Mouse (Mus musculus) midbrain, embryonic 14.5 days (tissue): ENCODE data around the gene Rprd2. TPM values are rescaled to one million over a fixed set of nuclear protein-coding genes. Genes with fewer than 3 reads are reported as not detected.

Experiments
- ATAC-seq: fragments of 200-750 bp; cut with Nextera tagmentation; 2 replicates; pipeline ENCODE4 v1.8.0; 2017; ENCODE audit warnings: moderate number of reproducible peaks, moderate library complexity; ENCODE audit not compliant: low FRiP score, low TSS enrichment
- DNase-seq: peaks from one replicate; pipeline ENCODE4 v3.0.0-alpha.2; 2015
- H3K27ac ChIP-seq: fragments of 300-500 bp; sonication (generic); replicated peaks from 2 replicates; pipeline ENCODE4 v1.5.1; 2014; ENCODE audit warnings: mild to moderate bottlenecking, low read depth, low read length, moderate library complexity
- H3K27me3 ChIP-seq: fragments of 300-500 bp; sonication (generic); 2 replicates; pipeline ENCODE4 v1.6.1; 2014; ENCODE audit warnings: low read length, control low read depth, mixed read lengths; ENCODE audit not compliant: control insufficient read depth, insufficient read depth
- H3K36me3 ChIP-seq: fragments of 300-500 bp; sonication (generic); 2 replicates; pipeline ENCODE4 v1.6.1; 2014; ENCODE audit warnings: low read length, control low read depth; ENCODE audit not compliant: control insufficient read depth, insufficient read depth
- H3K4me1 ChIP-seq: fragments of 300-500 bp; sonication (generic); 2 replicates; pipeline ENCODE4 v1.6.1; 2014; ENCODE audit warnings: mild to moderate bottlenecking, antibody characterized with exemption, low read length, control low read depth; ENCODE audit not compliant: control insufficient read depth, insufficient read depth
- H3K4me2 ChIP-seq: fragments of 300-500 bp; sonication (generic); 2 replicates; pipeline ENCODE4 v1.6.1; 2014; ENCODE audit warnings: mild to moderate bottlenecking, low read length, moderate library complexity
- H3K4me3 ChIP-seq: fragments of 300-500 bp; sonication (generic); replicated peaks from 2 replicates; pipeline ENCODE4 v1.5.1; 2014; ENCODE audit warnings: low read depth, low read length
- H3K9ac ChIP-seq: fragments of 300-500 bp; sonication (generic); replicated peaks from 2 replicates; pipeline ENCODE4 v1.6.1; 2014; ENCODE audit warnings: mild to moderate bottlenecking, low read length, moderate library complexity
- H3K9me3 ChIP-seq: fragments of 300-500 bp; sonication (generic); 2 replicates; pipeline ENCODE4 v1.6.1; 2016; ENCODE audit warnings: low read length, control low read depth, mixed read lengths; ENCODE audit not compliant: control insufficient read depth
- WGBS: fragments of 180-500 bp; shearing (Covaris S2); extraction: QIAGEN DNeasy Blood & Tissue Kit; methylation state at CpG from one replicate; pipeline ENCODE4 v1.1.7; 2014; 5-methylcytosine and 5-hydroxymethylcytosine counted together
- microRNA-seq: library from miRNA; unstranded; fragments of <30 nt; microRNA quantifications from one replicate; pipeline ENCODE4, GENCODE M21; 2016
- polyA plus RNA-seq: library from polyadenylated mRNA; unstranded; fragments of >200 nt; fragmentation: Nextera tagmentation; extraction: Ambion mirVana; gene quantifications from 2 replicates; pipeline ENCODE4 v1.2.1, GENCODE M21; 2014

Rprd2 gene
- polyA plus RNA-seq, 1 experiment from 2014 or later: 22.3 TPM

DNA sequence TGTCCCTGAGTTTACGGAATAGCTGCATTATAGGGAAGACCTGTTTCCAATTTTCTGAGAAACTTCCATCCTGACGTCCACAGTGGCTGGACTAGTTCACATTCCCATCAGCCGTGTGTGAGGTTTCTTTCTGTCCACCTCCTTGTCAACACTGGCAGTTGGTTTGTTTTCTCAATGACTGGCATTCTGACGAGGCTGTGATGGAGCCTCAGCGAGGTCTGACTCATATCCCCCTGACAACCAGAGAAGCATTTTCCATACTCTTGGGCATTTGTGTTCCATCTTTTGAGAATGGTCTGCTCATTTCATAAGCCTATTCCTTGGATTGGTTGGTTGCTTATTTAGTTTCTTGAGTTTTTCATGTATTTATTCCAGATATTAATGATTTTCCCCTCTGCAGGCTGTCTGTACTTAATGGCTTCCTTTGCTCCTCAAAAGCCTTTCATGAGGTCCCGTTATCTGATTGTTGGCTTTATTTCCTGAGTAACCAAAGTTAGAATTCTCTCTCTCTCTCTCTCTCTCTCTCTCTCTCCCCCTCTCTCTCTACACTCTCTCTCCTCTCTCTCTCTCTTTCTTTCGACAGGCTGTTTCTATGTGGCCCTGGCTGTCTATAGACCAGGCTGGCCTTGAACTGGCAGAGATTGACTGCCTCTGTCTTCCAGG is 91.8 kb downstream of the Rprd2 start:
- H3K27ac ChIP-seq: no peak overlapping the region
- no peaks in the 10 kb centered on the region for H3K27me3 ChIP-seq
- WGBS: 76% methylated on average over 7 of the region's 7 CpGs
- H3K4me3 ChIP-seq: no peak overlapping the region
- H3K9me3 ChIP-seq: no peaks in the 10 kb centered on the region
- DNase-seq (no peak), ATAC-seq (no peak)
- H3K9ac ChIP-seq: no peak overlapping the region
- no peaks in the 10 kb centered on the region for H3K36me3 ChIP-seq
- no peaks in the 10 kb centered on the region for H3K4me1 ChIP-seq
- H3K4me2 ChIP-seq: no peak overlapping the region

DNA sequence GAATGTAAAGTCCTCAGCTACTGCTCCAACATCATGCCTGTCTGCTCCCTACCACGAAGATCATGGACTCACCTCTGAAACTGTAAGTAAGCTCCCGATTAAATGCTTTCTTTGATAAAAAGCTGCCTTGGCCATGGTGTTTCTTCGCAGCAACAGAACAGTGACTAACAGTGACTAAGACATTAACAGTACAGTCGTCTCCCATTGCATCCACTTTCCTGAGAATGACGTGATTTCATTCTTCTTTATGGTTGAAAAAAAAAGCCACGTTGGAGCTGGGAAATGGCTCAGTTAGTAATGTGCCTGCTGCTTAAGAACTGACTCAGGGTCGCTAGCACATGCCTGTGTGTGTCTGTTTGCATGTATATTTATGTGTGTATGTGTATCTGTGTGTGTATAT is 92.8 kb downstream of the Rprd2 start:
- Histone ChIP-seq H3K27me3 (no peaks in the 10 kb centered on the region), H3K4me2 (no peak overlapping the region), H3K9me3 (no peaks in the 10 kb centered on the region), H3K4me1 (no peaks in the 10 kb centered on the region), H3K4me3 (no peak overlapping the region), H3K36me3 (no peaks in the 10 kb centered on the region), H3K27ac (no peak overlapping the region), H3K9ac (no peak overlapping the region)
- ATAC-seq: no peak
- 88% methylated on average over 7 of the region's 7 CpGs for WGBS
- no peak for DNase-seq

DNA sequence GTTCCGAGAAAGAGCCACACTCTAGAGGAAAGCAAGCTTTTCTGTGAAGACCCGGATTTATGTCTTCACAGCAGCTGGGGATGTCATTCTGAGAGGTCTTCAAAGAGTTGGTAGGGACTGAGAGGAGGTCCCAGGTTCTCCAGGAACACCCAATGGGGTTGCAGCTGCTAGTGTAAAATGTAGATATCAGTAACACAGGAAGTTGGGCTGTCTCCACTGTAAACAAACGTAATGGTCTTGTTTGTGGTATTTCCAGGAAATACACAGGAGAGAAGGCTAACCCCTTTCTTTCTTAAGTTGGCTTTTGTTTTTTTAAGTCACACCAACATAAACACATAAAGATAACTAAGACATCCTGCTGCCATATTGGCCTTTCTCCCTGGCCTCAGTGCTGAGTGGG is 96.3 kb downstream of the Rprd2 start:
- 84% methylated on average over 3 of the region's 3 CpGs for WGBS

DNA sequence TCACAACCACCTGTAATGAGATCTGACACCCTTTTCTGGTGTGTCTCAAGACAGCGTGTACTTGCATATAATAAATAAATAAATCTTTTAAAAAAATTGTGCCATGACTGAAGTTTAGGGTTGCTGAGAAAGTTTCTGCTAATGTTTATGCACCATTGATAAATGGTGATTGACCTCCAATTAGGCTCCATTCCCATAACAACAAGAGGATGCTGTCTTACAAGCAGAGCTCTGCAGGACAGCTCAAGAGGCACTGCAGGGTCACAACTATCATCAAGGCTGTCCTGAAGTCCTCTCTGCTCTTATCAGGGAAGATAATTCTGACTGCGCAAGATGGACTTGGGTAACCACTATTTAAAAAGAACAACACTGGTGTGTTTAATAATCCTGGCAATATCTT is 100.5 kb downstream of the Rprd2 start:
- Histone ChIP-seq H3K36me3 (no peaks in the 10 kb centered on the region), H3K4me2 (no peak overlapping the region), H3K9ac (no peak overlapping the region), H3K27ac (no peak overlapping the region), H3K27me3 (no peaks in the 10 kb centered on the region), H3K4me3 (no peak overlapping the region), H3K9me3 (0 out of 2 replicates have a peak, but pooled peaks cover 2% of the 10 kb centered on the region), H3K4me1 (no peaks in the 10 kb centered on the region)
- DNase-seq (no peak), ATAC-seq (no peak)
- WGBS: 96% methylated on average over 2 of the region's 2 CpGs

More for the DNA sequence above, 96.3 kb downstream of the Rprd2 start:
- H3K4me1 ChIP-seq: no peaks in the 10 kb centered on the region
- H3K9me3 ChIP-seq: no peaks in the 10 kb centered on the region
- DNase-seq (no peak), ATAC-seq (no peak)
- no peak overlapping the region for H3K4me3 ChIP-seq
- no peak overlapping the region for H3K4me2 ChIP-seq
- H3K27me3 ChIP-seq: no peaks in the 10 kb centered on the region
- H3K9ac ChIP-seq: no peak overlapping the region
- H3K27ac ChIP-seq: no peak overlapping the region
- no peaks in the 10 kb centered on the region for H3K36me3 ChIP-seq

DNA sequence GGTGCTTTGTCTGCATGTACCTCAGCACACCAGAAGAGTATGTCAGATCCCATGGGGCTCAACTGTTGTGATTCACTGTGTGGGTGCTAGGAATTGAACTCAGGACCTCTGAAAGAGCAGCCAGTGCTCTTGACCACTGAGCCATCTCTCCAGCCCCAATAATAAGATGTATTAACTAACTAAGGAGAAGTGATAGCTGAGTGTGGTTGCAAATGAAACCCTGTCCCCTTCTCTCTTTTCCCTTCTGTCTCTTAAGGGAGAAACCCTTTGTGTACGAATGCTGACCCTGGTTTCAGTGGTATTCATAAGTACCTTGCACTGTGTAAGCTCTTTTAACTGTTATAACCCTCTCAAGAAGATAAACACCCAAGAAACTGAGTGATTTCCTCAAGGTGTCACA is 102.6 kb downstream of the Rprd2 start:
- no peak for ATAC-seq
- H3K4me2 ChIP-seq: no peak overlapping the region
- no peak overlapping the region for H3K4me3 ChIP-seq
- no peaks in the 10 kb centered on the region for H3K27me3 ChIP-seq
- no peak overlapping the region for H3K9ac ChIP-seq
- no peak for DNase-seq
- H3K9me3 ChIP-seq: 0 out of 2 replicates have a peak, but pooled peaks cover 7% of the 10 kb centered on the region
- no peak overlapping the region for H3K27ac ChIP-seq
- no peaks in the 10 kb centered on the region for H3K36me3 ChIP-seq
- H3K4me1 ChIP-seq: no peaks in the 10 kb centered on the region
- WGBS: 83% methylated on average over 1 of the region's 1 CpGs

Small RNAs within 50 kb of the gene (microRNA-seq; reads per million reads assigned to microRNA genes)
- gene Mir7014: 0.44 reads per million

Other genes with a start within 250 kb of the Rprd2 start
- 34.0 and 36.9 TPM in 2 replicates for gene Golph3l, start 229.9 kb downstream of the Rprd2 start, polyA plus RNA-seq
- 97.0 and 103 TPM in 2 replicates for gene Ensa, start 193.9 kb downstream of the Rprd2 start, polyA plus RNA-seq
- 44.1 and 65.7 TPM in 2 replicates for gene Mcl1, start 160.1 kb downstream of the Rprd2 start, polyA plus RNA-seq
- gene Adamtsl4, start 130.9 kb downstream of the Rprd2 start, polyA plus RNA-seq: 0.80 and 1.1 TPM in 2 replicates
- gene Ecm1, start 79.3 kb downstream of the Rprd2 start, polyA plus RNA-seq: 6.1 and 10.9 TPM in 2 replicates
- gene Tars2, start 58.7 kb downstream of the Rprd2 start, polyA plus RNA-seq: 41.6 and 52.3 TPM in 2 replicates
- gene Prpf3, start 37.0 kb upstream of the Rprd2 start, polyA plus RNA-seq: 34.0 and 44.1 TPM in 2 replicates
- gene Mrps21, start 52.7 kb upstream of the Rprd2 start, polyA plus RNA-seq: 271 and 314 TPM in 2 replicates
- gene Ciart, start 63.4 kb upstream of the Rprd2 start, polyA plus RNA-seq: 3.1 and 3.9 TPM in 2 replicates
- 11.1 and 14.9 TPM in 2 replicates for gene BC028528, start 73.1 kb upstream of the Rprd2 start, polyA plus RNA-seq
- gene Aph1a, start 75.1 kb upstream of the Rprd2 start, polyA plus RNA-seq: 34.7 and 68.9 TPM in 2 replicates
- 2.1 and 8.6 TPM in 2 replicates for gene Car14, start 85.8 kb upstream of the Rprd2 start, polyA plus RNA-seq
- 45.4 and 50.1 TPM in 2 replicates for gene Anp32e, start 110.4 kb upstream of the Rprd2 start, polyA plus RNA-seq
- 63.5 and 70.6 TPM in 2 replicates for gene Plekho1, start 177.1 kb upstream of the Rprd2 start, polyA plus RNA-seq
- gene Vps45, start 239.6 kb upstream of the Rprd2 start, polyA plus RNA-seq: 46.4 and 54.6 TPM in 2 replicates